Mouse (Mus musculus): ENCODE measurements around the gene Ccdc121.
"Not testable (repeated sequence)": the region's sequence is repeated elsewhere in the genome, so short reads cannot be mapped to it uniquely, and the experiment has no call there.

Gene Ccdc121

DNA sequence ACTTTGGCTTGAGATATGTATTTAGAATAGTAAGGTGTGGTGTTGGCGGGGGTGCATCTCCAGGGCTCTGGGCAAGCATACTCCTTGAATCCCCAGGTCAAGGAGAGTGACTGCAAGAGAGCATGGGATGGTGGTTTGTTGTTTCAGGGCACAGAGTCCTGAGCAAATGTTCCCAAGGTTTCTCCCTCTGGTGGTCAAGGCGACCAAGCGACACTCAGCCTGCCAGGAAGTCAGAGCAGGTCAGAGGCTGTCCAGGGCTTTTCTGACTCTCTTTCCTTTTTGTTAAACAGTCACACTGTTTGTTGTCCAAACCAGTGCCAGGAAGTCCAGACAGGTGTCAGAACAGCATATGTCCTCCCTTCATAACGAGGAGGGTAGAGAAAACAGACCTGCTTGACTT is at the start of gene Ccdc121:
Ccdc121 (minus strand) TSS at position 145 of the 400 bp plus-strand sequence.
- no peak for DNase-seq

DNA sequence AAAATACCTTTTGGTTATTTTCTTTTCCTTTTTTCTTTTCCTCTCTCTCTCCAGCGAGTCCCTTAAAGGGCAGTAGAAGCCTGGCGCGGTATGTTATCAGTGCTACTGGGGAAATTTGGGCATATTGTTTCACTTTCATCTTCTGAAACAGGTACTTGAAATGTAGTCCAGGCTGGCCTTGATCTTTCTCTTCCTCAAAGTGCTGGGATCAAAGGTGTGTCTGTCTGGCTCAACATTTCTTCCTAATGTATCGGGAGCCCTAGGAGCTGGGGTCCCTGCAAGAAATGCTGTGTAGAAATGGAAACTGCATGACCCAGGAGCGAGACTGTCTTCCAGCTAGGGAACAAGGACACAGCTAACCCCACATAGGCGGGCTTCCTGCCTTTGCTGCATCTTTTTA is 49.1 kb upstream of the Ccdc121 start:
- no peak for DNase-seq

DNA sequence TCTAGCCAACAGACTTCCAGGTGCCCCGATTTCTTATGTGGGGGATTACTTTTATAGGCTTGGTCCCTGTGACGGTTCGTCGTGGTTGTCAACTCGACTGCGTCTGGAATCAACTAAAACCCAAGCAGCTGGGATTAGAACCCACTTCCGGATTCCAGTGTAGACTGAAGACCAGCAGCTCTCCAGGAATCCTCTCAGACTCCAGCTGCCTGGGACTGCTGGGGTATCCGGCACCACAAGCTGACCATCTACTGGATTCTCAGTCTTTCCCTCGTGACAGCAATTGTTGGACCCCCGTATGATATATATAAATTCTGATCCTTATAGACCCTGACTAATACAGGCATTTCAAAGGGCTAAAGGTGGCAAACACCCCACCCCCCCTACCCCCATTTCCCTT is 48.4 kb upstream of the Ccdc121 start:
- DNase-seq, result no peak

DNA sequence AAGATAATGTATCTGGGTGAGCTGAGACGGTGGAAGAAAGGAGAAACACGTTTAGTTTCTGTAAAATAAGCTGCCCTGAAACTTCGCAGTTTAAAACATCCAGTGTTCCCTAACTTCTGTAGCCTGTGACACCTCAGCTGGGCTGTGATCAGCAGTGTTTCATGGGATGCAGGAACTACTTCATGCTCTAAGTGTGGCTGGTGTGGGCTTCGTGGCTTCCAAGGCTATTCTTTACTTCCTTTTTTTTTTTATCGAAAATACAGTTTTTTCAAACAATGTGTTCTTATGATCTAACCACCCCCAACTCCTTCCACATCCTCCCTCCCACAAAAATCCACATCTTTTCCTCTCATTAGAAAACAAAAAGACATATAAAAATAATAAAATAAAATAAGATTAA is 44.2 kb upstream of the Ccdc121 start:
- DNase-seq, result no peak

DNA sequence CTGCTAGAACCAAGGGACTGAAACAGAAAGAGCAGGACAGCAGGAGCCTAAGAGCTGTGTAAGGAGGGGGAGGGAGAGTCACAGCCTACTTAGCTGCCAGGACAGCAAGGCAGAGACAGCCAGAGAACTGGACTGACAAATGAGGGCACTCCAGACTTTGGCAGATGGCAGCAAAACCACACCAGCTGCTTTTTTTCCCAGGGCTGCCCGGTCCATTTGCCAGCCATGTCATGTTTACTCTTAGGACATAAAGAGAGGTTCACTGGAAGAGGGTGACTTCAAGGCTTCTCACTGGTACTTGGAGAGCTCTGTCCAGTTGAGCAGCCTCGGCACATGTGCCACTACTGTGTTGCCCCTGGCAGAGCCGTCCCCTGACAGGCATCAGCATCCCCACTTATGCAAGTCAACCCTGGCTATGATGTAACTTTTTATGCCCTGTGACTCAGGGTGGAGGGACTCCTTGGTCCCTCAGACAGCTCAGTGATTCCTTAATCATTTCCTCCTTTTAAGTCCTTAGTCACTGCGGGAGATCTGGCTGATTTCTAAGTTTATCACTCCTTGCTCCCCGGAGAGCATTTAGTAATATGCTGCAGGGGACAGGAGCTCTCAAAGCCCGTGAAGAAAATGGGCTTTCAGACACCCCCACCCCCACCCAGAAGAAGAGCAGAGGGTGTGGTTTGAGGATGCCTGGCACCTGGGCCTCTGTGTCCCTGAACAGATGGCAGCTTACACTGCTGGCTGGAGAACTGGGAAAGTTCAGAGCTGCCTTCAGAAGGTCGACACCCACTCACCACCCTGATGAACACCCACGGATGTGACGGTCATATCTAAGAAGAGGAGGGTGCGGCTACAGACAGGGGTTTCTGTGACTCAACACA is 41.5 kb upstream of the Ccdc121 start:
- no peak for DNase-seq

DNA sequence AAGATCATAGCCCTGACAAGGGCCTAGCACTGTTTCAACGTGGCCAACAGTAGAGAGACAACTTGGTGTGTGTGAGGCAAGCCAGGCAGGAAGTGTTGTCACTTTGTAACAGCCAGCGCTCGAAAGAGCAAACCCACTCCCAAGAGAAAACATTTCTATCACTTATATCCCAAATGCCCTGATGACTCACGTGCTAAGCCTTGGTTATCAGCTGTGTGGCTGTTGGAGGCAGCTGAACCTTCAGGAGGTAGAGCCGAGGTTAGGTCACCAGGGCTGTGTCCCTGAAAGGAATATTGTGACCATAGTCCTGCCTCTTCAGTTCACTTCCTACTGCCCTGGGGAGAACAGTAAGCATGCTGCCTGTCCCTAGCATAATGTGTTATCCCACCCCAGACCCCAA is 39.6 kb upstream of the Ccdc121 start:
- DNase-seq, result no peak

DNA sequence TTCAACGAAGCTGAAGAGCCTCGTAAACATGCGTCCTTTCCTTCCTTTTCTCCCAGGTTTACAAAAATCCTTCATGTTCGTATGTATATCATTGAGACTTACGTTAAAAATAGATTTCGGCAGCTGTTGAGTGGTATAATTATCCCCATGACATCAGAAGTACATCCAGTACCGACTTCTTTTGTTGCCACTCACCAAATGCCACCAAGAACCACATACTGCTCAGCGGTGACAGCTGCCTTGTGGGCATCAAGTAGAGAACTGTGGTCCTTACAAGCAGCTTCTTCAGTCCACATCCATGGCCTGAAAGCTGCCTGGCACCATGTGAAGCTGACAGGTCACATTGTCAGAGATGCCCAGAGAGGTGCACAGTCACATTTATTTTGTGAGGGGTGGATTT is 38.7 kb upstream of the Ccdc121 start:
- no peak for DNase-seq

DNA sequence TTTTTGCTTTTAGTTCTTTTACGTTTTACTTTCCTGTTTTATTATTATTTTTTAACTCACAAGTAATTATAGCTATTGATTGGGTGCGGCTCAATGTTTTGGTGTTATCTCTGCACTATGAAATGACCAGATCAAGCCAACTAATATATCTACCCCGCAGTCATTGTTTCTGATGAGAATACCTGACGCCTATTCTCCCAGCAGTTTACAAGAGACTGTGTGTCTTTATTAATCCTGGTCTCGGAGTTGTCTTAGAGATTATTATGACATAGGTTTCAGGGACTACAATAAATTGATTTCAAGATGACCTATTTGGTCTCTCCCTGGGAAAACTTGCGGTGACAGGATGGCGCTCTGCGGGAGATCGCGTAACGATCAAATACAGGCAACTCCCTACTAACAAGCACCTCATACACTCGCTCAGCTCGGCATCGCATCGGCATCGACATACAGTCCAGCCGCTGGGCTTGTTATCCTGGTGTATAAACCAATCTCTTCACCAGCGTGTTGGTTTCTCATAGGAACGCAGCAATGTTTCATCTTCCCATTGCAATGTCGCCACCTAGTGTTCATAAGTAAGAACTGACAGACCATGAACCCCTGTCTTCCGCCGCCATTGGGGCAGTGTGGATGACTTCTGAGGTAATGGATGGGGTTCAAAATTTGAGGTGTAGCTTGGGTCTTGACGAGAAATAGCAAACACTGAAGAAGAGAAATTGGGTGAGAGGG is 34.0 kb upstream of the Ccdc121 start:
- peak; percentile 39 to 43 for DNase-seq

DNA sequence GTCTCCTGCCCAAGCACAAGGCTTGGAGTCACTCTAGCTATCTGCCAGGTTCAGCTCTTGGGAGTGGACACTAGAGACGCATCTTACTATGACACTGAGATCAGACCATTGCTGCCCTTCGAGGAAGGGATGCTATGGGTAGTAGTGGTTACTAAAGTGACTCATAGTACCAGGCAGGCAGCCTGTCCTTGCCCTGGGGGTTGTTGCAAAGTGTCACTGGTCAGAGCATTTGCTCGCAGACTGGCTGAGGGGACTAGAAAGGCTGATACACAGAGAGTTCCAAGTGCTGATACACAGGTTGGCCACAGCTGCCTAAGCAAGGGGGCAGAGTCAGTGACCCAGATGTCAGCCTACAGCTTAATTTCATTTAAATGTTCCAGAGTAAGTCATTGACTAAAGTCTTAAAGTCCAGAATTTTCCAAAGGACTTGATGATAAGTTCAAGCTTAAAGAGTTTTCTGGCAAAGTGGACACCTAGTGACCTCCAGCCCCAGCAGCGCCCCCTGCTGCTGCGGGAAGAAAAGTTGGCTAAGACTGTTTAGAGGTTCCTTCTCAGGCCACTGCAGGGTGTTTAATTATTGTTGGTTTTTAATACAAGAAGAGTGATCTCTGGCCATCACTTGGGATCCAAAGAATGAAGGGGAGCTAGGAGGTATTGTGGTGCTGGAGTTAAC is 32.6 kb upstream of the Ccdc121 start:
- DNase-seq, result no peak

DNA sequence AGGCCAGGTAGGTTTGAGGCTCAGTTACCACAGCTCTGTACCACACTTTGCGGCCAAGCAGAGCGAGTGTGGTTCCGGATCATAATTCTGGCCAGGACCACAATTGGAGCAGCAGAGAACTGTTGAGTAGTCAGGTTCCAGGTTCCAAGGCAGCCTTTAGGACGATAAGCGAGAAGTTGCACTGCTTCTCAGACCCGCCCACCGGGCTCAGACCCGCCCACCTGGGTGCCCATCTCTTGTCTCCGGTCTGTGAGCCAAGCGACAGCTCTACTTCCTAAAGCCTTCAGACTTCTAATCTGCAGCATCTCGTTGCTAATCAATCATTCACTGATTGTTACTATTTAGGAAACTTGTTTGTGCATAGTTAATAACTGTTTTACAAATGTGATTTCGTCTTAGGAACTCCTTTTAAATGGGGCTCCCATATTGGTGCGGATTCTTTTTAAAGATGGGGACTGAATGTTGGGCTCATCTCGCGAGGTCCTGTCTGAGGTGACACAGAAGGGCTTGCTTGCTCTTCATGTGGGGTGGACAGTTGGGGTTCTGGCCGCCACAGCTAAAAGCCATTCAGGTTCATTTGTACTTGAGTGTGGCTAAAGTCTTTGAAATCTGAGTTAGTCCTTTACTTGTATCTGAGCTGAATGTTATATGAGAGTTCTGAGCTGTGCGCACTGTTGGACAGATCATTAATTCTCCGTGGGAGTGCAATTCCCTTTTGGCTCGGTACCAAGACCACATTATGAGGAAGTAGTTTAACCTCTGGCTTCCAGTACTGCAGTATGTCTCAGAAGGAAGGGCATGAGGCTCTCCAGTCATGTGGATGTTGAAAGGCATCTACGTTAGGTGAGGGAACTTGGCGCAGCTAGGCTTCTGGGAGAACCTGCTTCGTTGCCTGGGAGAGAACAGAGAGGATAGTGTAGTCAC is 28.9 kb upstream of the Ccdc121 start:
- no peak for DNase-seq

DNA sequence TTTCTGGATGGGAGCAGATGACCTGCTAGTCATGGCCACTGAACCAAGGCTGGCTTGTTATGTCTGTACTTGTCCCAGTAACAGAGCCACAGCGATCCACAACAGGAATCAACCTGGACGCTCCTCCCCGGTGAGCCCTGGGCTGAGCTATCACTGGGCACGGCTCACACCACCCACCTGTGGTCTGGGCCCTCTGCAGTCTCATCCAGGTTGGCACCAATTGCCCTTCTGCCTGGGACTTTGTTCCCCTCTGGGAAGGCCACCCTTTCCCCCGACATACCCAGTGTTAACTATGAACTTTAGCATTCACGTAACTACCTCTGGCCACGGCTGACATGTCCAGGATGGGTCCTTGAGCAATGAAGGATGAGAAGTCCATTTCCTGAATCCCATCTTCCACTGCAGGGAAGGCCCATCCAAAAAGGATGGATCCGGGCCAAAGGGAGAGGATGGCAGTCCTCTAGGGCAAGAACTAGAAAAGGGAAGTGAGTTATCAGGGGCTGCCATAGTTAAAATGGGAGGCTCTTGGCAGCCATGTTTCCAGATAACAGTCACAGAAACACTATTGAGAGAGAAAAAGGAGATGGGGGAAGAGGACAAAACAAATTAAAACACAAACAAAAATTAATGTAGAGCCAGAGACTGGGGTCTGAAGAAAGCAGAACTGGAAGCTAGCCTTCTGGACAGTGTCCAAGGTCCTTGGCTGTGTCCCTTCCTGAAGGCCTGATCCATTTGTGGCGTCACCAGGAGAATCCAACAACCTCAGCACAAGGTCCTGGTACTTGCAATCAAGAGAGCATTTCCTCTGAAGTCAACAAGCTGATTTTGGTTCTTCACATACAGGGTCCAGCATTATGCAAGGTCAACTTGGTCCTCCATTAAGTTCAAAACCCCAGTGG is 26.6 kb upstream of the Ccdc121 start:
- no peak for DNase-seq

DNA sequence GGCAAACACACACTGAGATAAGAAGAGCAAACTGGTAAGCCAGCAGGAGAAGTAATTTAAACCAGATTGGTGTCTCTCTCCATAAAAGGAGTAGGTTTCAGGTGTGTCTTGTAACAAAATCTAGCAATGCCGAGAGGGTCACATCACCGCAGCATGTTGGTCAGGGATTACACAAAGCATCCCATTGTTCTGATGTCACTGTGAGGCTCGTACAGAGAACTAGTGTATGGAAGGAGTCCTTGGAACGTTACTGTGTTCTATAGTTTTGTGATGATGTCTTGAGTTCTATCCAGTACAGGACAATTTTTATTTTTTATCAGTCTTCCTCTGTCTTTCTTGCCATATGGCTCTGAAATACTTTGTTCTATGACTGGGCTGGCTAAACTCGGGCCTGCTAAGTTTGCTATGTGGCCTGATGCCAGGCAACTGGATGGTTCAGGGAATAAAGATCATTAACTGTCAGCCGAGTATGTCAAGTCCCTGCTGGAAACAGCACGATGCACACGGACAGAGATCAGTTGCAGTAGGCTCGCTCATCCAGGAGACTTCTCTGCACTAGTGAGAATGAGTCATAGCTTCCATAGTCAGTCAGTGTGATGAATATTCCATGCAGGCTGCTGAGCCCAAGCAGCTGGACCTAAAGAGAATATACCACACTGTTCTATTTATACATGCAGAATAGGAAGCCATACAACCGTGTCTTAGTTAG is 24.1 kb upstream of the Ccdc121 start:
- DNase-seq, result no peak

DNA sequence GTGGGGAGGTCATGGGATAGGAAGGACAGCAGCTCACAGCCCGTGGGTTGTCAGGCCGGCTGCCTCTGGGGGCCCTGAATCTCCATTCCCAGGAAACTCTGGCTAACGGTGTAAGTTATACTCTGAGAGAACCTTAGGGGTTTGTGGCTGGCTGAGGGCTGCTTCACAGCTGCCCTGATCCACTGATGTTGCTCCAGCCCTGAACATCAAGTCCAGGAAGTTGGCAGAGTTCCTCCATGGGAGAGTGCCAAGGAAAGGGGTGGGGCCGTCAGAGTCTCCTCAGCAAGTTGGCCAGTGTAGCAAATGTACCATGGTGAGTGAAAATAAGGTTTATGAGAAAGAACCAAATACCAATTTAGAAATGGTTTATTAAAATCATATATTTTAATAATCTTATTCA is 18.1 kb upstream of the Ccdc121 start:
- no peak for DNase-seq

DNA sequence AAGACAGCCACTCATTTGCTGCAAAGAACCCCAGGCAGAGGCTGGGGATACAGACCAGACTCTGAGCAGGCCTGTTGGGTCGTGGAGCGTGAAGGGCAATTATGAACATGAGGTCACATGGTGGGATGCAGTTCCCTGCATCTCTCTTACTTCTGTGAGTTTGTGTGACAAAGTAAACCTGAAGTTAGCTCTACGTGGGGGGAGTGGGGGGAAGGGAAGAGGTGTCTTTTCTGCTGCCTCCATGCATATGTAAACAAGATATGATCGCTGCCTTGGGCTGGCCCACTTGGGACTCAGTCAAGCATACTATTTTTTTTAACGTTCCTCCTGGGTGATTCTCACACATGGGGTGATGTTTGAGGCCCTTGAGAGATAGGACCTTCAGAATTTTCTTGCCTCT is 14.7 kb upstream of the Ccdc121 start:
- no peak for DNase-seq

DNA sequence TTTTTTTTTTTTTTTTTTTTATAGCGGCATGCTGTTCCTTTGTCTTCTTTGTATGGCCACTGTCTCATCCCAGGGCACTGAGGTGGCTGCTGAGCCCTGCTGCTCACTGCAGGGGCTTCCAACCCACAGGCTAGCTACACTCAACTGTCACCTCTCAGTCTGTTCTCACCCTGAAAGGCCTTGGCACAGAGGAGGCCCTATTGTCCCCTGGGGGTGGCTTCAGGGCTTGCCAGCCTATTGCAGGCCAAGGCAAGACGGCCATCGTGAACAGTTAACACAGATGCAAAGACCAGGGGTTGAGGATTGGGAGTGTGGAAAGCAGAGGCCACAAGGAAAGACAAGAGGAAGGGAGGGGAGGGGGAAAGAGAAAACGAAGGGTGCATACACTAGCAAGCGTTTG is 12.6 kb upstream of the Ccdc121 start:
- no peak for DNase-seq

DNA sequence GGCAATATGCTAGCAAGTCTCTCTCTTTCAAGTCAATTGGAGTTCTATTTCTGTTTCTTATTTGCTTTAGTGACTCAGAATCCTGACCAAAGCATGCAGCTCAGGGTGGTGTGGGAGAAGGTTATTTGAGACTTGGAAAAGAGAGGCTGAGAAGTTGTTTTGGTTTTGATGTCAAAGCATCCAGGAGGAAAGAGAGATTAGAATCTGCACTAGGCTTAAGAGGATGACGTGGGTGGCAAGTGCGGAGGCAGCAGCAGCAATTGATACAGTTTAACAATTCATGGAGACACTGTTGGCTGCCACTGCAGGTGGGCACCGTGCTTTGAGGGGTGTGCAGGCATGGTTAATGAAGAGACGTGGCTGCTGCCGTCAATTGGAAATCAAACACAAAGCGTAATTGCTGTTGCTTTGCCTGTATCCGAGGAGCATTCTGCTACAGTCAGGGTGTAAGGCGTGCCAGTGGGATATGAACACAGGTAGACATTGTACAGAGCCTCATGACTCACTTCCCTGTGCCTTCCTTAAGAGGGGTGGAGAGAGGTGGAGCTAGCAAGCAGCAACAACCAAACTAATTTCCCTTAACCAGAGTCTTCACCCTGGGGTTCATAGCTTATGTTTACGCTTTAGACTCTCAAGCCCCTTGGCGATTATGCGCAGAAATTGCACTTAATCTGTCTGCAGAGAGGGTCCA is 10.3 kb upstream of the Ccdc121 start:
- no peak for DNase-seq

DNA sequence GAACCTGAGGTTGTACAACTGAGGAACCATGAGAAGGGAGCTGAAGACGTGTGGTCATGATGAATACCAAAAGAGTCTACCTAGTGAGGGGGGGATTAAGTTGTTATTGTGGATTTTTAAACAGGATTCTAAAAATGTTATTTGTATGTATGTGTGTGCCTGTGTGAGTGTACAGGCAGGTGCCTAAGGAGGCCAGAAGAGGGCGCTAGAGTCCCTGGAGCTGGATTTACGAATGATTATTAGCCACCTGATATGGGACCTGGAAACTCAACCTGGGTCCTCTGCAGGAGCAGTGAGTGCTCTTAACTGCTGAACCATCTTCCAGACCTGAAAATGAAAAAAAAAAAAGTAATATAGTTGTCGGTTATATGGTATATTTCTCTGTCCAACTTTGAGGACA is 7.9 kb upstream of the Ccdc121 start:
- no peak for DNase-seq

DNA sequence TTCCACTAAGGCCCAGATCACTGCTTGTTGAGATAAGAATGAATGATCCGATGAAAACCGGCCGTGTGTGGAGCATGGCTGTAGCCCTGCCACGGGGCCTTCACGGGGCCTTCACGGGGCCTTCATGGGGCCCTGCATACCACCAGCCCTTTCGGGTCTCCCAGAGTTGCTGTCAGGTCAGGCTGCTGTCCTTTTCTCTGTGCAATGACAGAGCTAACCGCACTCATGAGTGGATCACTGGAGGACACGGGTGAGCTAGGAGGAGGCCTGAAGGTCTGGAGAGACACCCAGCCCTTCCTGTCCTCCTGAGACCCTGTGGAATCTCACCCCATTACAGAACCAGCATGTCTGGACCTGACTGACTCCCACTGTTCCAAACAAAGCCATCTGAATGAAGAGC is 6.8 kb upstream of the Ccdc121 start:
- no peak for DNase-seq

DNA sequence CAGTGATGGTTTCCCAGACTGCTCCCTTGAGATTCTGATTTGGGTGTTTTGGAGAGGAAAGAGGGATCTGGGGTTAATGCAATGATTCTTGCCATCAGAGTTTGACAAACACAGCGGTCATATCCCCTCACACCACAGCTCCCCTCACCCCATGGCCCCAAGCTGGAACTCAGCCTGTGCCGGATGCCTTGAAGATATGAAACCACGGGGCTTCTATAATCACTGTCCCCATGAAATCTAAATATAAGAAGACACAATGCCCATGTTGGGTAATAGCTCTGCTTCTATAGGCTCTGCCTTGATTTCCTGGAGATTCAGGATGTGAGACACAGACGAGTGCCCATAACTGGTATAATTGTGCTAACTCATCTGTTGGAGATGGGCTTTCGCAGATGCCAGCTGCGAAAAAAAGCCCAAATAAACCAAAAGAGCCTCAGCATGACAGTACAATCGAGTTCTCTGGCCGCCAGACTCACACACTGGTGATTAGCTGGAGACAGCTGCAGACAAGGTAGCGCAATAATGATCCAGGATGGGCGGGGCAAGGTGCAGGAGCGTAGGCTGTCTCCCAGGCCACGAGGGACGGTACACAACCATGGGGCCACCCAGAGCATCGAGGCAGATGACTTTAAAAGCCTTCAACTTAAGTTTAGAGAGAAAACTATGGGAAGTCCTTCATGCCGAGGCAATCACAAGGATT is 1.3 kb upstream of the Ccdc121 start:
- DNase-seq, result no peak

DNA sequence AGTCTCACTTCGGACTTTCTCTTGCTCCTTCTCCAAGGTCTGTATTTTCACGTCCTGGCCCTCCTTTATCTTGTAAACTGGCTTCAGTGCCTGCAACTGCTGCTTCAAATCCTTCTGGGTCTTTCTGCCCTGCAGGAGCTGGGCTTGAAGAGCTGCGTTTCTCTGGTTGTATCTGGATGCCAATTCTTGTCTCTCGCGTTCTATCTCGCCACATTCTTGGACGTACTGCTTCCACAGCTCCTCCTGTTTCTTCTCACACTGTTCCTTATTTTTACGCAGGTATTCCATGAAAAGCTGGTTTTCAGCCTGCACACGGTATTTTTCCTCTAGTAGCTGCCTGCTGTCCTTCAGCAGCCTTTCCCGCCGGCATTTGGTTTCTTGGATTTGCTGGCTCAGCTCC is 396 bp downstream of the Ccdc121 start:
- DNase-seq, result not testable (repeated sequence)
